Mouse (Mus musculus): ENCODE data around the gene Rnf215.

DNA sequence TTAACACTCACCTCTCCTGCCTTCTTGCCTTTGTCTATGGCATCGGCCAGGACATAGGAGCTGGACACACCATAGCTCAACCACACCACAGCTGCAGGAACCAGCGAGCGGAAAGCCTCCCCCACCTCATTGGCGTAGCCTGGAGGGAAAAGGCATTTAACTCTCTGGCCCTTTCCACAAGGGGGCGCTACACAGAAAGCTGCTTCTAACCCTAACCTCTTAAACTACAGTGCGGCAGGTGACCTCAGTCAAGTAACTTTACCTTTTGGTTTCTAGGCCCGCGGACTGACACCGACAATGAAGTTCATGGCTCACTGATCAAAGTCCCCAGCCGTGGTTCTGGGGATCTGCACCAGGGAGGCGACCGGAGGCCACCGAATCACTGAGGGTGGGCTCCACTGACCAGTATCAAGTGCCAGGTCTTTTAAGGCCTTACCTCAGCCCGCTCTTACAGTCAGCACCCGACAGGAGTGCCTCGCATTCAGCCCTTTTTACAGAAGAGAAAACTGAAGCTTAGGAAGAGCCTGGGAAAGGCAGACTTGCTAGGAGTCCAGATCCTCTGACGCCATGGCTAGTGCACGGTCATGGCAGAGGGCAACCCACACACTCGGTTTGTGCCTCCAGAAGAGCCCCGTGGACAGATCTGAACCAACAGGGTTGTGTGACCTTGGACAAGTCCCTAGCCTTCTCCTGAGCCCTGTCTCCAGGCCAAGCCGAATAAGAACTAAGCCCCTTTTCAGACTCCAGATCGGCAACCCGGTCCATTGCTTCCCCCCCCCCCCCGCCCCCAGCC, 40.4 kb upstream of the Rnf215 start:
- TF ChIP-seq EP300 (IDR thresholded peaks at IDR 0.05; ENCODE audit: low read length), result no peak
- TF ChIP-seq E2F4 (IDR thresholded peaks at IDR 0.05; ENCODE audit: insufficient replicate concordance, low read depth, low read length), result no peak
- TF ChIP-seq CHD2 (IDR thresholded peaks at IDR 0.05; ENCODE audit: low read length), result no peak; the same call in 1 of the 2 replicates
- peak; percentile 93 to 97 for TF ChIP-seq CTCF (conservative IDR thresholded peaks at IDR 0.05 in 1 of 2, IDR thresholded peaks at IDR 0.05 in 1 of 2; ENCODE audit: low read depth in 2 of 2, low read length in 2 of 2)
- no peak for TF ChIP-seq MAX (IDR thresholded peaks at IDR 0.05; ENCODE audit: low read length)
- TF ChIP-seq ZC3H11A (IDR thresholded peaks at IDR 0.05; ENCODE audit: low read depth, low read length), result no peak
- peak; percentile 70 for TF ChIP-seq MYC (IDR thresholded peaks at IDR 0.05; ENCODE audit: low read depth, low read length)
- TF ChIP-seq TCF12 (IDR thresholded peaks at IDR 0.05; ENCODE audit: low read depth, low read length), result no peak
- peak; percentile 41 for TF ChIP-seq POLR2A (IDR thresholded peaks at IDR 0.05; ENCODE audit: low read depth, low read length)
- no peak for TF ChIP-seq NRF1 (IDR thresholded peaks at IDR 0.05; ENCODE audit: low read depth, low read length)
- no peak for TF ChIP-seq MAZ (IDR thresholded peaks at IDR 0.05; ENCODE audit: low read depth, low read length)
- no peak for TF ChIP-seq ZNF384 (IDR thresholded peaks at IDR 0.05; ENCODE audit: low read depth, low read length)
- no peak for TF ChIP-seq GABPA (IDR thresholded peaks at IDR 0.05; ENCODE audit: insufficient replicate concordance, low read depth, low read length)
- peak; percentile 43; the same call in 1 of the 2 replicates for TF ChIP-seq IRF4 (IDR thresholded peaks at IDR 0.05; ENCODE audit: low read depth, low read length)
